Mouse (Mus musculus): Measurements from ENCODE around the gene Srsf7.

DNA sequence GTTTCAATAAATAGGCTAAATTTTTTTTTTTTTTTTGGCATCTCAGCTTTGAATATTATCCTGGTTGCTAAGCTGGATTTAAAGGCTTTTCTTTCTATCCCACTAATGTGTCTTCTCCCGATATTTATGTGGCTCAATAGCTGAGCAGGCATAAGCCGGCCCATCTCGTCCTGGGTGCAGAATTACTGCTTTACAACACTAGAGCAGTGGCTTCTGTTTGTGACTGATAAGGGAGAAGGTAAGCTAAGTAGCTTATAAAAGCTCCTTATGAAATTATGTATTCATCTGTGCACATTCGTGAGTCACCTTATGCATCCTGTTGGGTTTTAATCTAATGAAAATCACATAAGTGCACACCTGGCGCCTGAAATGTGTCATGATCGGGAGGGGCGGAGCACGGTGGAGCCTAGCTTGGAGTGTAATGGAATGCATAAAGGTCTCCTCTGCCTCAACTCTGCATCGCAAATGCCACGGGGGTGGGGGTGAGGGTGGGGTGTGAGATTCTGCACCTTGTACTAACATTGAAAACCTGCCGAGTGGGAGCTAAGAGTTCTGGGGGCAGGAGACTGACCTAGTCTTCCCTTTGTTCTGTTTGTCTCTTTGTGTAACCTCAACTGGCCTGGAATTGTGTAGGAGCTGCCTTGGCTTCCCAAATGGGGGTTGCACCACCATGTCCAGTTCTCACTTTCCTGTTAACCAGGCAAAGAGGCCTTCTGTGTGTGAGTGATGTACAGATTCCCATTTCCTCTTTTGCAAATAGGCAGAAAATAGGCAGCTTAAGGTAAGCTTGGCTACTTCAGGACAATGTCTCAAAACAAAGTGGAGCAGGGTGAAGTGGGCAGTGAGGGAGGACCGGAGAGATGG, 54.1 kb downstream of the Srsf7 start:
- TF ChIP-seq CTCF (IDR thresholded peaks at IDR 0.05; ENCODE audit: low read depth, low read length): no peak
- no peak for TF ChIP-seq POLR2A (IDR thresholded peaks at IDR 0.05; ENCODE audit: borderline replicate concordance, low read depth, low read length)
